Mouse (Mus musculus) bone marrow, adult 2 months (tissue): Measurements from ENCODE around the gene Wapl.

Experiments
- CTCF ChIP-seq: fragments of 200-500 bp; IDR thresholded peaks from 2 replicates; pipeline ENCODE4 v1.5.1; 2011; ENCODE audit warnings: low read length, control low read depth; ENCODE audit not compliant: control insufficient read depth, insufficient read depth
- POLR2A ChIP-seq: fragments of 200-500 bp; IDR thresholded peaks from 2 replicates; pipeline ENCODE4 v1.6.1; 2011; ENCODE audit warnings: low read depth, mild to moderate bottlenecking, control low read depth, low read length, borderline replicate concordance; ENCODE audit not compliant: control insufficient read depth

- TF ChIP-seq CTCF (no peak), POLR2A (no peak)
Observed at GRCm38 (mm10) chr14:34674932-34675331, 1.2 kb downstream of the Wapl start.
